Mouse (Mus musculus): ENCODE measurements around the gene Gmpr. TPM values are rescaled to one million over a fixed set of nuclear protein-coding genes. Genes with fewer than 3 reads are reported as not detected.

The Gmpr gene
- total RNA-seq, 2 experiments from 2014 or later, result 157 to 197 TPM

- intact Hi-C loops (cut with DNase I), result no loop called here
- no peak for DNase-seq
Measured at GRCm38 (mm10) chr13:45582294-45582693, 75.0 kb downstream of the Gmpr start.

GRCm38 (mm10) chr13:45583061-45583460 lies 75.8 kb downstream of the Gmpr start:
- intact Hi-C loops (cut with DNase I), result no loop called here

GRCm38 (mm10) chr13:45590898-45591297 lies 83.7 kb downstream of the Gmpr start:
- no peak for DNase-seq
- intact Hi-C loops (cut with DNase I), result no loop called here

More at GRCm38 (mm10) chr13:45583061-45583460, 75.8 kb downstream of the Gmpr start:
- no peak for DNase-seq

- no peak for DNase-seq
- intact Hi-C loops (cut with DNase I), result no loop called here
Measured at GRCm38 (mm10) chr13:45593914-45594313, 86.7 kb downstream of the Gmpr start.

- intact Hi-C loops (cut with DNase I), result no loop called here
- no peak for DNase-seq
Measured at GRCm38 (mm10) chr13:45595416-45595815, 88.2 kb downstream of the Gmpr start.

- no peak for DNase-seq
- intact Hi-C loops (cut with DNase I), result no loop called here
Measured at GRCm38 (mm10) chr13:45599831-45600230, 92.6 kb downstream of the Gmpr start.

DNA sequence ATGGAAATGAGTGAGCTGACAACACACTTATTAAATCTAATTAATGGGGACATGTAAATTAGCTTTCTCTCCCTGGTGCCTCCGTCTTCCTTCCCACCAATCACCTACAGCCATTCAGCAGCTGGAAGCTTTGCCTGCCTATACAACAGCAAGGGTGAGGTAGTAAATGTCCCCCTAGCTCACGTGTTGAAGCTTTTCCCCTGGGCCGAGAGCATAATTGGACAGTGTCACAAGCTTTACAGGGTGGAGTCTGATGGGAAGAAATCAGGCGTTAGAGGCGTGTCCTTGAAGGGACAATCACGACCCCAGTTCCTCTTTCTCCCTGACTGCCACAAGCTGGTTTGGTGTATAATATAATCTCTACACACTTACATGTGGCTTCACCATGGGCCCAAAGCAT lies 93.2 kb downstream of the Gmpr start:
- intact Hi-C loops (cut with DNase I), result no loop called here
- DNase-seq, result no peak

Other genes with a start within 250 kb of the Gmpr start
- 10 to 100 TPM in 1 of 2 experiments, 1 to 10 TPM in 1; 9.9 to 10.9 TPM for gene Mylip, start 117.7 kb upstream of the Gmpr start, total RNA-seq (2021)